Mouse (Mus musculus): Measurements from ENCODE around the gene Upk3b. TPM values are rescaled to one million over a fixed set of nuclear protein-coding genes. Genes with fewer than 3 reads are reported as not detected.
A peak's percentile ranks its signal among the peaks of the same experiment; 100 is the strongest.

Gene Upk3b
- total and polyA plus RNA-seq, 3 experiments, result 0.09 TPM; not detected in 2

DNA sequence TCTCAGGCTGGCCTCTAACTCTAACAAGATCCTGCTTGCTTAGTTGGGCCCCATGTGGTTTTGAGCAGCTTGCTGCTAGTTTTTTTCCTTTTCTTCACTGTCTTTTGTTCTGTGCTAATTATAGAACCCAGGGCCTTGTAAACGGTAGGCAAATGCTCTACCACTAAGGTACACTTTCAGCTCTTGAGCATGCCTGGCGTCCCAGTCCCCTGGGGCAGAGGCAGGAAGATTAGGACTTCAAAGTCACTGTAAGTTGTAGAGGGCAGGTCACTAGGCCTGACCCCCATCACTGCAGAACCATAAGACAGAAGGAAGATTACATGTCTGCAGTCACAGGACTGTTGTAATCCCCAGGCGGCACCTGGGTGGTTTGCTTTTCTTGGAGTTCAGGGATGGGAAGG lies 35.5 kb upstream of the Upk3b start:
- Histone ChIP-seq H3K9ac (ENCODE audit: insufficient read depth, low read depth) (no peak overlapping the region), H3K27ac (ENCODE audit: insufficient read depth, low read depth) (peak overlapping the region; percentile 84), H3K79me2 (replicated peaks; ENCODE audit: control insufficient read depth, extremely low read depth, insufficient read depth, poor library complexity, severe bottlenecking) (peaks cover 14% of the 10 kb centered on the region), H3K36me3 (replicated peaks in 1 of 2; ENCODE audit: control insufficient read depth in 1 of 2, insufficient read depth in 1 of 2, low read length in 1 of 2) (peaks cover 16 to 49% of the 10 kb centered on the region in 2 experiments), H3K9me3 (replicated peaks; ENCODE audit: low read length) (peaks cover 4% of the 10 kb centered on the region), H3K4me3 (replicated peaks in 1 of 3; ENCODE audit: low read depth in 2 of 3, low read length in 2 of 3, poor library complexity in 1 of 3) (peak overlapping the region in 1 of 3 experiments; percentile 48), H3K4me2 (ENCODE audit: insufficient read depth, low read depth, poor library complexity, severe bottlenecking) (peak overlapping the region; percentile 7), H3K27me3 (replicated peaks) (no peaks in the 10 kb centered on the region), H3K4me1 (ENCODE audit: control insufficient read depth in 1 of 2, insufficient read depth in 2 of 2) (peaks cover 46 to 91% of the 10 kb centered on the region in 2 experiments)
- peak; percentile 83 for DNase-seq (ENCODE audit: extremely low read depth)
- in situ Hi-C loops (cut with MboI; ENCODE audit: low pct_ligation_motif_present, low pct_unique_long_range_greater_than_20kb, low sequenced_read_pairs), result no loop called here
- dilution Hi-C loops (cut with MboI; ENCODE audit: extremely low pct_ligation_motif_present, extremely low pct_unique_long_range_greater_than_20kb, low sequenced_read_pairs), result no loop called here
- 0 out of 2 replicates have a peak, but pooled peaks have one; percentile 35 for TF ChIP-seq ELF1 (IDR thresholded peaks at IDR 0.05; ENCODE audit: low read depth, low read length)
- peak; percentile 98 for TF ChIP-seq MEF2A (IDR thresholded peaks at IDR 0.05; ENCODE audit: borderline replicate concordance, low read depth, low read length)
- TF ChIP-seq SIN3A (IDR thresholded peaks at IDR 0.05; ENCODE audit: low read length), result peak; percentile 87
- TF ChIP-seq MAFK (IDR thresholded peaks at IDR 0.05; ENCODE audit: insufficient replicate concordance, low read length), result peak; percentile 42; the same call in 1 of the 2 replicates
- TF ChIP-seq JUND (conservative IDR thresholded peaks at IDR 0.05; ENCODE audit: low read depth, low read length), result no peak
- TF ChIP-seq MYC (IDR thresholded peaks at IDR 0.05; ENCODE audit: low read depth, low read length), result peak; percentile 87
- TF ChIP-seq NRF1 (IDR thresholded peaks at IDR 0.05; ENCODE audit: low read depth, low read length), result peak; percentile 73
- TF ChIP-seq TCF12 (IDR thresholded peaks at IDR 0.05; ENCODE audit: low read depth, low read length), result peak; percentile 67; the same call in 1 of the 2 replicates
- peak; percentile 56; the same call in 1 of the 2 replicates for TF ChIP-seq CHD2 (IDR thresholded peaks at IDR 0.05; ENCODE audit: low read length)
- peak; percentile 79 for TF ChIP-seq EP300 (IDR thresholded peaks at IDR 0.05; ENCODE audit: low read length)
- TF ChIP-seq RAD21 (IDR thresholded peaks at IDR 0.05; ENCODE audit: low read depth, low read length), result no peak; the same call in 1 of the 2 replicates
- TF ChIP-seq ETS1 (conservative IDR thresholded peaks at IDR 0.05; ENCODE audit: low read depth, low read length), result peak; percentile 66; the same call in 1 of the 2 replicates
- peak; percentile 77 for TF ChIP-seq BHLHE40 (IDR thresholded peaks at IDR 0.05; ENCODE audit: low read depth, low read length)
- no peak for TF ChIP-seq ZMIZ1 (IDR thresholded peaks at IDR 0.05; ENCODE audit: low read depth, low read length)
- TF ChIP-seq RCOR1 (conservative IDR thresholded peaks at IDR 0.05; ENCODE audit: low read depth, low read length), result no peak; the same call in 1 of the 2 replicates
- TF ChIP-seq IRF4 (IDR thresholded peaks at IDR 0.05; ENCODE audit: low read depth, low read length), result no peak; the same call in none of the 2 replicates
- TF ChIP-seq HCFC1 (IDR thresholded peaks at IDR 0.05; ENCODE audit: low read depth, low read length), result no peak; the same call in 1 of the 2 replicates
- TF ChIP-seq MAX (IDR thresholded peaks at IDR 0.05; ENCODE audit: low read length), result peak; percentile 70; the same call in 1 of the 2 replicates
- peak; percentile 94 for TF ChIP-seq ZNF384 (IDR thresholded peaks at IDR 0.05; ENCODE audit: low read depth, low read length)
- peak; percentile 91; the same call in 1 of the 2 replicates for TF ChIP-seq CHD1 (IDR thresholded peaks at IDR 0.05; ENCODE audit: low read depth, low read length)
- TF ChIP-seq MAZ (IDR thresholded peaks at IDR 0.05; ENCODE audit: low read depth, low read length), result peak; percentile 68; the same call in 1 of the 2 replicates
- TF ChIP-seq USF1 (IDR thresholded peaks at IDR 0.05; ENCODE audit: low read depth, low read length), result no peak
- TF ChIP-seq TBP (conservative IDR thresholded peaks at IDR 0.05; ENCODE audit: low read depth, low read length), result no peak
- TF ChIP-seq MXI1 (IDR thresholded peaks at IDR 0.05; ENCODE audit: low read depth, low read length), result peak; percentile 76; the same call in 1 of the 2 replicates

All from CH12.LX (cell line).